Comparison of ENCODE assay signal across 10 mouse cellular contexts in genomic region chr17:31982326-31983190, GRCm38 (mm10). TPM values are rescaled to one million over a fixed set of nuclear protein-coding genes. Genes with fewer than 3 reads are reported as not detected.
DNase-seq lines count a peak whose midpoint lies in the region; ATAC-seq lines count a peak whose summit lies in the region.
"Had no signal": no experiment of that assay in that cellular context is flagged by ENCODE, and none has a peak within 500 bp of the region (broad histone marks: within the 10 kb centered on the region; RNA-seq: fewer than 3 reads in every experiment).

No protein-coding gene starts in this region.

- no peak overlapping the region for H3K9ac ChIP-seq in intestine, embryonic 14.5 days (ENCODE audit: low read length)
- no peak overlapping the region for H3K9ac ChIP-seq in intestine, embryonic 15.5 days
- H3K9ac ChIP-seq in stomach, embryonic 15.5 days, result no peak overlapping the region
- H3K9ac ChIP-seq: liver, embryonic 14.5 days had no signal

- WGBS in intestine, embryonic 14.5 days, result 59% methylated on average over 11 of the region's 11 CpGs
- WGBS in intestine, embryonic 15.5 days, result 64% methylated on average over 11 of the region's 11 CpGs
- 63% methylated on average over 11 of the region's 11 CpGs for WGBS in stomach, embryonic 15.5 days

- H3K9me3 ChIP-seq in intestine, embryonic 14.5 days (ENCODE audit: control insufficient read depth, low read length), result no peaks in the 10 kb centered on the region
- H3K9me3 ChIP-seq in intestine, embryonic 15.5 days, result no peaks in the 10 kb centered on the region
- H3K9me3 ChIP-seq in stomach, embryonic 15.5 days, result no peaks in the 10 kb centered on the region

- H3K27ac ChIP-seq in intestine, embryonic 14.5 days (ENCODE audit: low read depth), result 0 out of 2 replicates have a peak overlapping the region, but pooled peaks have one; percentile 3
- no peak overlapping the region; the same call in 1 of the 2 replicates for H3K27ac ChIP-seq in intestine, embryonic 15.5 days
- H3K27ac ChIP-seq in stomach, embryonic 15.5 days, result 0 out of 2 replicates have a peak overlapping the region, but pooled peaks have one; percentile 32
- H3K27ac ChIP-seq: liver, embryonic 14.5 days had no signal

- no peak for DNase-seq in intestine, embryonic 14.5 days (ENCODE audit: low spot score)
- peak; percentile 40 to 63 for DNase-seq in gastrocnemius, adult 8-10 months (ENCODE audit: low spot score in 2 of 2)
- peak; percentile 53 for DNase-seq in kidney, postnatal 10 days
- DNase-seq in retina, postnatal 1 day, result no peak
- DNase-seq in left cerebral cortex, adult 8-10 months (ENCODE audit: low spot score in 2 of 2), result no peak
- DNase-seq in layer of hippocampus, adult 9-10 months (ENCODE audit: low spot score), result no peak
- DNase-seq: cerebellum, adult 18-20 months had no signal

- H3K4me2 ChIP-seq in intestine, embryonic 14.5 days (ENCODE audit: low read length), result no peak overlapping the region
- no peak overlapping the region for H3K4me2 ChIP-seq in intestine, embryonic 15.5 days (replicated peaks)
- no peak overlapping the region for H3K4me2 ChIP-seq in stomach, embryonic 15.5 days

- ATAC-seq in intestine, embryonic 14.5 days (replicated peaks; ENCODE audit: low FRiP score, low TSS enrichment, low read depth), result no peak
- ATAC-seq in intestine, embryonic 15.5 days, result no peak
- ATAC-seq in stomach, embryonic 15.5 days (ENCODE audit: insufficient read depth, low FRiP score, low read depth), result no peak

- no peak overlapping the region for H3K4me3 ChIP-seq in intestine, embryonic 14.5 days (ENCODE audit: low read depth, low read length)
- H3K4me3 ChIP-seq in intestine, embryonic 15.5 days (replicated peaks), result no peak overlapping the region
- no peak overlapping the region for H3K4me3 ChIP-seq in stomach, embryonic 15.5 days (replicated peaks)

- 0 out of 2 replicates have a peak, but pooled peaks cover 3% of the 10 kb centered on the region for H3K4me1 ChIP-seq in intestine, embryonic 14.5 days (replicated peaks; ENCODE audit: control insufficient read depth, insufficient read depth, low read length)
- 0 out of 2 replicates have a peak, but pooled peaks cover 4% of the 10 kb centered on the region for H3K4me1 ChIP-seq in intestine, embryonic 15.5 days (replicated peaks)
- 0 out of 2 replicates have a peak, but pooled peaks cover 4% of the 10 kb centered on the region for H3K4me1 ChIP-seq in stomach, embryonic 15.5 days

- no peaks in the 10 kb centered on the region for H3K36me3 ChIP-seq in intestine, embryonic 14.5 days (ENCODE audit: control insufficient read depth, insufficient read depth, low read length)
- no peaks in the 10 kb centered on the region for H3K36me3 ChIP-seq in intestine, embryonic 15.5 days
- no peaks in the 10 kb centered on the region for H3K36me3 ChIP-seq in stomach, embryonic 15.5 days

- H3K27me3 ChIP-seq in intestine, embryonic 14.5 days (replicated peaks; ENCODE audit: control insufficient read depth, insufficient read depth, low read length), result no peaks in the 10 kb centered on the region
- H3K27me3 ChIP-seq in intestine, embryonic 15.5 days (replicated peaks), result no peaks in the 10 kb centered on the region
- no peaks in the 10 kb centered on the region for H3K27me3 ChIP-seq in stomach, embryonic 15.5 days (replicated peaks)

RNA-seq across cellular contexts. Expression of gene Rrp1b, which starts 53.3 kb away (rescaled TPM):
- 73.2 and 79.0 TPM in 2 replicates for polyA plus RNA-seq in intestine, embryonic 14.5 days (2014; fragmentation: Nextera tagmentation; extraction: Ambion mirVana)
- 52.7 and 56.6 TPM in 2 replicates for polyA plus RNA-seq in intestine, embryonic 15.5 days (2015; fragmentation: Nextera tagmentation; extraction: Ambion mirVana)
- 10 to 100 TPM in 1 of 4 experiments, 1 to 10 TPM in 3; 5.1 to 10.5 (median 7.5) TPM for total RNA-seq in gastrocnemius, adult 8-10 months (2022)
- 43.4 and 50.8 TPM in 2 replicates for polyA plus RNA-seq in stomach, embryonic 15.5 days (2015; fragmentation: Nextera tagmentation; extraction: Ambion mirVana)
- total RNA-seq in left cerebral cortex, adult 8-10 months (2022), result 10 to 100 TPM; 14.5 to 26.4 (median 18.6) TPM

RNA-seq across cellular contexts. Expression of gene Hsf2bp, which starts 53.6 kb away (rescaled TPM):
- 0.35 and 0.39 TPM in 2 replicates for polyA plus RNA-seq in intestine, embryonic 14.5 days (2014; fragmentation: Nextera tagmentation; extraction: Ambion mirVana)
- polyA plus RNA-seq in intestine, embryonic 15.5 days (2015; fragmentation: Nextera tagmentation; extraction: Ambion mirVana), result 0.29 and 0.33 TPM in 2 replicates
- under 1 TPM; 0.82 to 0.99 (median 0.93) TPM for total RNA-seq in gastrocnemius, adult 8-10 months (2022)
- polyA plus RNA-seq in stomach, embryonic 15.5 days (2015; fragmentation: Nextera tagmentation; extraction: Ambion mirVana), result 0.48 and 0.50 TPM in 2 replicates
- 1 to 10 TPM in 3 of 4 experiments, under 1 TPM in 1; 0.94 to 1.9 (median 1.1) TPM for total RNA-seq in left cerebral cortex, adult 8-10 months (2022)

Comparison
In these comparisons a context has a peak if more than half of its experiments do, and no peak if none do; other contexts are left out.
1. DNase-seq: peak in gastrocnemius, adult 8-10 months (2 of 2) and kidney, postnatal 10 days (single experiment); none in intestine, embryonic 14.5 days (single experiment), retina, postnatal 1 day (single experiment), left cerebral cortex, adult 8-10 months (0 of 2) and layer of hippocampus, adult 9-10 months (single experiment).